Mouse (Mus musculus) cerebellum, adult 2 months (tissue): ENCODE data around the gene Palld.

Experiments used
- CTCF ChIP-seq: fragments of 200-500 bp; IDR thresholded peaks from 2 replicates; pipeline ENCODE4 v1.5.1; 2011; ENCODE audit warnings: low read depth, mild to moderate bottlenecking, control low read depth, low read length, moderate library complexity, borderline replicate concordance; ENCODE audit not compliant: insufficient read depth
- POLR2A ChIP-seq: fragments of 200-500 bp; IDR thresholded peaks from 2 replicates; pipeline ENCODE4 v1.6.1; 2011; ENCODE audit warnings: low read length, control low read depth, borderline replicate concordance; ENCODE audit not compliant: insufficient read depth

DNA sequence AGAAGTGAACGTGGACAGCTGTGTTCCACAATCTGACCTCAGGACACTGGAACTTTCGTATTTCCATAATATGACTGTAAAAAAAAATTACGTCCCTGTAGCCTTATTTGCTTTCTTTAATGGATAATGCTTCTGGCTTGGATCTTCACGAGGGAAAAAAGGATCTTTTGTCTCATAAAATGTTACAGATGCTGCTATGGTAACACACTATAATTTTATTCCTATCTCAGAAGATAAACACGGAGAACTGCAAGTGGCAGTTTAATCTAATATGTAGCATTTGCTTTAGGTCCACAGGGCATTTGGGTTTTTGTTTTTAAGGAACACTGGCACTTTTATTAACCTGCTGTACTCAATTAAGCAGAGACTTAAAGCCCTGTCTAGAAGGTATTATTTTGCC, 79.3 kb downstream of the Palld start:
- TF ChIP-seq POLR2A (no peak), CTCF (no peak)
